Mouse (Mus musculus): ENCODE results near the gene Dst.

Dst gene

DNA sequence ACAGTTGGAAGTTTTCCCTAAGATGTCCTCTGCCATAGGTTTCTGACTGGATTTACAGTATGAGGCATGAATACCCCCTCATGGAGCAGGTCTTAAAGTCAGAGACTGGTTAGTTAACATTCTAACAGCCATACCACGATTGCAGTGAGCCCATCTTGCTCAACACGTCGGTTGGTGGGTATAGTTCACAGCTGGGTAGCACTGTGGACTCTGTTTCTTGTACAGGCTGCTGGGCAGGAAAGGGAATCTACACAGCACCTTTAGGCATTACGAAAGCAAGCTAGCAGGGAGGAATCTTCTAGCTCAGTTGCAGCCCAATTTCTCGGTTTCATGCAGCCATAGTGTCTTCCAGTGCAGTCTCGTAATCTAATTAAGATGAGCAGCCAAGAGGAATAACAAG is 69.8 kb downstream of the Dst start:
- DNase-seq (ENCODE audit: low spot score in 2 of 2) = no peak

DNA sequence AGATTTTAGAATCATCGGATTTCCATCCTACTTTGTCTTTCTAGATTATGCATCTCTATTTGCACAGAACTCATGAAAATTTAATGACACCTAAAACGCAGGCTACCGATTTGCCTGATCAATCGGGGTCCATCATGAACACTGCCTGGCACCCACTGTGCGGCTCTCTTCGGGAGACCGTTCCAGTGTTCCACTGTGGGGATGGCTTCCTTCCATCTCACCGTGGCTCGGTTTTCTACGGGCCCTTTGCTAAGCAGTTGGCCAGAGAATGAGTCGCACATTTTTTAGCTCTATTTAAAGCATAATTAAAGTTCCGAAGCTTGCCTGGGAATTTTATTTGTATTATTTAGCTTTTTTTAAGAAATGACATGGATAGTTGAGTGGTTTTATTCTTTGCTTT is 72.4 kb downstream of the Dst start:
- DNase-seq (ENCODE audit: low spot score in 2 of 2) = no peak

GRCm38 (mm10) chr1:33989643-33990042 is 81.6 kb downstream of the Dst start:
- no peak for DNase-seq (ENCODE audit: low spot score in 2 of 2)

DNA sequence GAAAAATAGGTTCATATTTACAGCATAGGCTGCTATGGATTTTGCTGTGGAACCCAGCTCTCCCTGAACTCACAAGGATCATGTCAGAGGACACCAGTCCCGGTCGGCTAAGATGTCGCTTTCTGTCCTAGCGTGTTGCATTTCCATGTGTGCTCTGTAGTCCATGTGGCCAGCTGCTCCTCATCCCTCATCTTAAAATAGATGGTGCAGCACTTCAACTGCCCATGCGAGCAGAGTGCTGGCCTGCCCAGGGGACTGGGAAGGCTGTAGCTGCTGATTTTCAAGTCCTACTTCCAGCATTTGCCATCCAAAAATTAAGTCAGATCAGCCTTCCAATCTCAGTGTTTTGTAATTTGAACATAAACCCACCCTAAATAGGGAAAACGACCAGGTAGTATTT is 83.0 kb downstream of the Dst start:
- no peak for DNase-seq (ENCODE audit: low spot score in 2 of 2)

DNA sequence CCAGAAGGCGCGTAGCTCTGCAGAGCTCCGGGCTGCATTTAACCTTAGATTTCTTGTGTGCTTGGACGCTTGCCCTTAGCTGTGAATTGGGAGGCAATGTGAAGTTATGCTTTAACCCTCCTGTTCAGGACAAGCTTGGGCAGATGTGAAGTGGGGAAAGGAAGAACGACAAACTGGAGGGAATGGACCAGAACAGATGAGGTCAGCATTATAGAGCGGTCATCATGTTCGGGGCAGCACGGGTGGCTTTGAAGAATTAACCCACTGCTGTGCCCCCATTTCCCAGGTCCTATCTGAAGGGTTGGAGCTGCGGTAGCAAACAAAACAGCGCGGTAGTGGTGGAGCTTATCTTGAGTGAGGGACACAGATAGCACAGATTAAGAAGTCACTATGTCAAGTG is 84.8 kb downstream of the Dst start:
- no peak for DNase-seq (ENCODE audit: low spot score in 2 of 2)

- no peak for DNase-seq (ENCODE audit: low spot score in 2 of 2)
Measured at GRCm38 (mm10) chr1:33994201-33994600, 86.2 kb downstream of the Dst start.

DNA sequence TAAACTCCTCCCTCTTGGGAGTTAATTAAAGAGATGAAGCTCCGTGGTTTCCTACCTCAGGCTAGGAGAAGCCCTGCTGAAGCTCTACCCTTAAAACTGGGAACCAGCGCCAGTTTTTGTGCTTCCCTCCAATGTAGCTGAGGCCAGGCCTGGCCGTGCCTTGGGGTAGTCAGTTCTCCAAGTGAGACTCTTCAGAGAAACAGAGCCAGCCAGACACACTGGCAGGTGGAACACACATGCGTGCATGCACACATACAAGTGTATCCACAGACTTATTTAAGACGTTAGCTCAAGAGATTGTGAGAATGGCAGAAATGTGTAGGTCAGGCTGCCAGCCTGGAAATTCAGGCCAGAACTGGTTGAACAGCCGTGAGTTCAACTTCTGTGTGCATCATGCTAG is 87.4 kb downstream of the Dst start:
- no peak for DNase-seq (ENCODE audit: low spot score in 2 of 2)

DNA sequence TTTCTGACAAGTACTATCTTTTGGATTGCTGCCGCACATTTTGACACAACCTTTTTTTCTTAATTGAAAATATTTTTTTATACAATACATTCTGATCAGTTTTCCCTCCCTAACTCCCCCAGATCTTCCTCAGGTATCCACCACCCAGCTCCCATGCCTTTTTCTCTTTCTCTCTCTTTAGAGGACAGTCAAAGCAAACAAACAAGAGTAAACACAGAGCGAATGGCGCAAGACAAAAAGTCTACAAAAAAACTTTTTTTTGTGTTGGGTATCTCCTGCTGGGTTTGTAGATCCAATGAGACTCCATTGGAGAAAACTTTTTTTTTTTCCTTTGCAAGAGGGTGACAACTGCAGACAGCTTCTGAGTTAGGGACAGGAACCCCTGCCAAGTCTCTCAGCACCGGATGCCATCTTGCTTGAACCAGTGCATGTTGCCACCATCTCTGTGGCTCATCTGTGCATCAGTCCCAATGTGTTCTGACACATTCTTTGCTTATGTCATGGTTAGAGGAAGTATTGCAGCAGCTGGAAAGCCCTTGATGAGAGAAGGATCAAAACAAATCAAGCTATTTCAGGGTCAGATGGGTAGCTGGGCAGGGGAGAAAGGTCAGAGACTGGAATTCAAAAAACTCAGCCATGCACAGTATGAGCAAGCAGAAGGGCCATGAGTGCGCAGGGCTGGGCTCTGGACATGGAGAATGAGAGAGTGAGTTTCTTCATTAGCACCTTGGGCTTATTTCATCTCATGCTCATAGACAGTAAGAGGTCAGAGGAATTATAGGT is 88.3 kb downstream of the Dst start:
- DNase-seq (ENCODE audit: low spot score in 2 of 2) = no peak

DNA sequence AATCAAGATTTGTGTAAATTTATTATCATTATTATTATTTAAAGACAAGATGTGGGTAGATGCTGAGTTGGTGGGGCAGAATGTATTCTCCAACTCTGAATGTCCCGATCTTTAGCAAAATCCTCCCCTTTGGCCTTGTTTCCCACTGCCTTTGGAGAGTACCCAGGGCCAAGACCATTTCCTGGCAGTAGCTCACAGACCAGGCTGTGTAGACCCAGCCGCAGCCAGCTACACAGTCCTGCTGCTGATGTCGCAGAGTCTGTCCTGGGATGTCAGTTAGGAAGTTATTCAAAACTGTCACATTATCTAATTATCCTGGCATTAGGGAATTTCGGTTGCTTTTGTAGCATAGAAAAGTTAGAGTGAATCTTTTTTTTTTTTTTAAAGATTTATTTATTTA is 94.3 kb downstream of the Dst start:
- DNase-seq (ENCODE audit: low spot score in 2 of 2) = no peak

GRCm38 (mm10) chr1:34002970-34003369 is 94.9 kb downstream of the Dst start:
- no peak for DNase-seq (ENCODE audit: low spot score in 2 of 2)

GRCm38 (mm10) chr1:34005238-34005725 is 97.3 kb downstream of the Dst start:
- no peak for DNase-seq (ENCODE audit: low spot score in 2 of 2)

DNA sequence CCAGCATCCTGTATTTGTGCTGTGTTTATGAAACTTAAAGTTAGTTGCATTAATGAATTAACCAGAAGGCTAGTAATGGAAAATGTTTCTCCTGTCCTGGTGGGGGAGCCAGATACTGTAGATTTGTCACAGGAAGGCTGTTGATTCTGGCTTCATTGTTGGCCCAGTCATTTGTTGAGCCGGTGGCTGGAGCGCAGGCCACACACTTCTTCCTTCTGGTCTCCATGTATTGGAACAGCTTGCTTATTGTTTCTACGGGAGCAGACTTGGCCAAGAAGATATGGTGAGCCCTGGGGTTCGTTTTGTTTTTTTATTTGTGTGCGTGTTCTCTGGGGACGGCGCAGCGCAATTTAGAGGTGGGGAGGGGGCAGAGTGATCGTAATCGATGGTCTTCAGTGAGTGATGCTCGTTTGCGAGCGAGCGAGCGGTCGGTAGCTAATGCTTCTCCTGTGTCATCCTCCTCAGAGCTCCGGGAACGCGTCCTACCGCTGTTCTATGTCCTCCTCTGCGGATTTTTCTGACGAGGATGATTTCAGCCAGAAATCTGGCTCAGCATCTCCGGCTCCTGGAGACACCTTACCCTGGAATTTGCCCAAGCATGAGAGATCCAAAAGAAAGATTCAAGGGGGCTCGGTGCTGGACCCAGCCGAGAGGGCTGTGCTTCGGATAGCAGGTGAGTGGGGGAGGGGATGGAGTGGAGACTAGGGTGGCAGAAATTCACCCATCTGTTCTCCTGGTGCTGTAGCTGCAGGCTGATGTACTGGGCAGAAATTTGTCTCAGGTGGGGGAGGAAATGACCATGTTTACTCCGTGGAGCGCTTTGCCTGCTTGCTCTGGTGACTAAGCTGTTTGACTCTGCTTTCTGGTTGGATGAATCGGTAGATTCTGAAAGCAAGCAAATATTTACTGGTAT is 98.0 kb downstream of the Dst start:
- peak; percentile 51 to 61 for DNase-seq (ENCODE audit: low spot score in 2 of 2)

DNA sequence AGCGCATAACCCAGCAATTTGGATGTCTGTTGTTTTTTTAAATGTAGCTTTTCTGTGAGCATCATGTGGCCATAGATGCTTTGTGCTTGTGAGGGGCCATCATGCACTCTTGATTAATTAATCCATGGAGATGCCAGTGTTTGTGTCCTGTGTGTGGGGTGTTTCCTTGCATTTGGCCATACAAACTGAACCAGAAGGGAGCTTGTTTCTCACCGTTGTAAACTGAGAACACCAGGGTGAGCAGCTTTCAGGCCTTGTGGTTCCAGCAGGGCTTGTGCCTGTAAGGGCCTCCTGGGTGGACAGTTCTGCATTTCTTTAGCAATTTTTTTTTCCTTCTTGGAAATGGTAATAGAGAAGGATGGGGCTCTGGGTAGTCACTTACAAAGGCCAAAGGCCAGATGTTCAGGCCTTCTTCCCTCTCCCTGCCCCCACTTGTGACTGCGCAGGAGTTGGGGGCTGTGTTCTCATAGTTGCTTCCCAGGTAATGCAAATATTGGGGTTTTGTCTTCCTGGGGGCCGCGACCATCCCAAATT is 98.9 kb downstream of the Dst start:
- no peak for DNase-seq (ENCODE audit: low spot score in 2 of 2)

DNA sequence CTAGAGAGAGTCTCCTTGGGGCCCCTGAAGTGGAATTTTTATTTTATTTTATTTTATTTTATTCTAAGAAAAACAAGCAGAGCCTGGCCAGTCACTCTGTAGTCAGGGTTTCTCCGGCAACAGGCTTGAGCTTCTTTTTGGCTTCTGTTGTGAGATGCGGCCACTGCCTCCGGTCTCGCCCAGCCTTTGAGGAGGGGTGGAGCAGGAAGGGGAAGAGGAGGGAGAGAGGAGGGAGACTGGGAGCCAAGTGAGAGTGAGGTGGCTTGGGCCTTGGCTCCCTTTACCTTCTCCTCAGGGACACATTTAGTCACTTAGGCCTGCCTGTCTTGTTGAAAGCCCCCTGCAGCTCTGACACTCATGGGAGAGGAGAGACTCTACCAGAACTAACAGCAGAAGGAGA is 99.4 kb downstream of the Dst start:
- DNase-seq (ENCODE audit: low spot score in 2 of 2) = no peak

DNA sequence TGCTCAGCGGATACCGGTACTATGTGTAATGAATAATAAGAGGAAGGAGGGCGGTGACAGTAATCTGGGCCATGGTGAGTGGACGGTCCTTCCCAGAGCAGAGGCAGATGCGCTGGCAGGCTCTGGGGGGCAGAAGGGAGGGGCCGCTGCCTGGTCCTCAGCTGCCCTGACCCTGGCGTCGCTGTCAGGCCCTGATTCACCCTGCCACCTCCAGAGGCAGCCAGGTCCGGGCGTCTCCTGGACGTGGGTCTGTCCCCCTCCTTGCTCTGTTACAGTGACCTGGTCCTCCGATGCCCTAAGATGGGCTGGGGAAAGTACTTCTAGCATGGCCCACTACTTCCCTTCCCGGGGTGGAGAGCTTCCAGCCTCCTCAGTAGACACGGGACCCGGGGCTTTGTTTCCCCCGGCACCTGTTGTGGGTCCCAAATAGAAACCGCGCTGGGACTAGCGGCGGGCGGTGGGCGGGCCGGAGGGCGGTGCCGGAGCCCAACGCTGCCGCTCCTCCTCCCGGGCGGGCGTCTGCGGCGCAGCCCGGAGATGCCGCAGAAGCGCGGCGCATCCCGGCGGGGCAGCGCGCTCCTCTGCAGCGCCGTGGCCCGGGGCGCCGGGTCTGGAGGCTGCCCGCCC is 103.1 kb downstream of the Dst start:
- DNase-seq (ENCODE audit: low spot score in 2 of 2) = peak; percentile 40 to 46

DNA sequence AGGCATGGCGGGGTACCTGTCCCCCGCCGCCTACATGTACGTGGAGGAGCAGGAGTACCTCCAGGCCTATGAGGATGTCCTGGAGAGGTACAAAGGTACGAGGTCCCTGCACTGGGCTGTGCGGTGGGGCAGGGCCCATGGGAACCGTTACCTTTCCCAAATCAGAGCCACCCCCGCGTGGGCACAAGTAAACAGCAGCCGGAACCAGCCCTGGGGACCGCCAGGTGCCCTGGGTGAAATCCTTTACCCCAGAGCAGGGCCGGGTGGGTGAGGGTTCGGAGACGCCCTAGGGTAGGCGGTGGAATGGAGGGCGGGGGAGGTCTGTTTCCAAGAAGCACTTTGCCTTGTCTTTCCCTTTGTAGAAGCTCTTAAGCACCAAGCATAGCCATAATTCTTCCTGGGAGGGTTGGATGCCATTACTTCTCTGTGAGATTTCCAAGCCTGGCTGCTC is 103.8 kb downstream of the Dst start:
- DNase-seq (ENCODE audit: low spot score in 2 of 2) = no peak

DNA sequence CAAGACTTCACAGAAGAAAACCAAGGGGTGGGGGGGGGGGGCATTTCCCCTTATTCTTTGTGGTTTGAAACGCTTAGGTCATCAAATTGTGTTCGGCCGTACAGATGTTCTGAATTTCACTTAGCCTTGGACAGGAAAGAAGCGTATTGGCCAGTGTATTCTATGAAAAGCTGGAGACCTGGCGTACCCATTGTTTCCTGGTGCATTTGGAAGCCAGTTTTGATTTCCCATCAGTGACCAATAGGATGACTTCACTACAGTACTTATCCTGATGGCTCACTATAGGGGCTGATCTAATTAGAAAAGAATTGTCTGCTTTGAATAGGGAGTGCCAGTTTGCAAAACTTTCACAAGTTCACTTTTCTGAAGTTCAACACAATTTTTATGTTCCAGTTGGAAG is 105.5 kb downstream of the Dst start:
- no peak for DNase-seq (ENCODE audit: low spot score in 2 of 2)

DNA sequence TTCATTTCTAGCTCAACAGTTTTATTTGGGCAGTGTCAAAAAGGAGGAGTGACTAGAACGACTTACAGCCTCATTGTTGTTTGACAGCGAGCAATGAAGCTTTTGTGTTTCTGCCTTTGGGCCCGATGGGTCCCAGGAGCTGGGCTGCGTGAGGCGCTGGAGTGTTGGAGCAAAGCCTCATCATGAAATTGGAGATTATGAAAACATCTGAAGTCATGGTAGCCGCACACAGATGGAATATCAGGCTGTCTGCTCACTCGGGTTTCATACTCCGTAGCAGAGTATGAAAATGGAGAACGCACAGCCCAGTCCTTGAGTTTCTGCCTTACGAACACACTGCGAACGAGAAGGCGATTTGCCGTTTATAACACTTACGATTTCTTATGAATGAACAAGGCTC is 108.8 kb downstream of the Dst start:
- no peak for DNase-seq (ENCODE audit: low spot score in 2 of 2)

- no peak for DNase-seq (ENCODE audit: low spot score in 2 of 2)
Measured at GRCm38 (mm10) chr1:34017323-34017722, 109.3 kb downstream of the Dst start.

GRCm38 (mm10) chr1:34020599-34020998 is 112.6 kb downstream of the Dst start:
- no peak for DNase-seq (ENCODE audit: low spot score in 2 of 2)

DNA sequence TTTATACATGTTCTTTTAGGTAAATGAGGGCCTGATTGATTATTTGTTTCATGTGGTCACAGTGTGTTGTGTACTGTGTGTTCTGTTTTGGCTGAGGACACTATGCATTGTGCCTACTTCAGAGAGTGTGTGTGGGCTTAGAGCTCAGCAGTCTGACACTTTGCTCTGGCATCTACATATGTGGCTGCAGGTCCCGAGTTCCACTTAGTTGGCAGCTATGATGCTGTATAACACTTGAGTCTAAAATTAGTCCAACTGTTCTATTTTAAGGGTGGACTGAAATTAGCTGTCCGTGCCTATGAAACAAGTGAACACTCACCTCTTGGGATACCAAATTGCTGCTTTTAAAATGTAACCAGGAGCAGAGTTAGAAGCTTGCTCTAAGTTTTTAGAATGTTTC is 113.5 kb downstream of the Dst start:
- DNase-seq (ENCODE audit: low spot score in 2 of 2) = no peak

GRCm38 (mm10) chr1:34023154-34023553 is 115.1 kb downstream of the Dst start:
- DNase-seq (ENCODE audit: low spot score in 2 of 2) = no peak

Measured in right cerebral cortex, postnatal 36 days (tissue).